Mouse (Mus musculus) heart, postnatal 4 days (tissue): Measurements from ENCODE around the gene Slc22a23. TPM values are rescaled to one million over a fixed set of nuclear protein-coding genes. Genes with fewer than 3 reads are reported as not detected.

Source experiments
- DNase-seq: peaks from one replicate; pipeline ENCODE4 v3.0.0; 2021
- total RNA-seq, 2 experiments: library from RNA; stranded (reverse); gene quantifications; 2 replicates each; pipeline ENCODE4 v1.2.3; 2021

Gene Slc22a23
- total RNA-seq, 2 experiments from 2014 or later, result 8.2 to 10.6 TPM

DNA sequence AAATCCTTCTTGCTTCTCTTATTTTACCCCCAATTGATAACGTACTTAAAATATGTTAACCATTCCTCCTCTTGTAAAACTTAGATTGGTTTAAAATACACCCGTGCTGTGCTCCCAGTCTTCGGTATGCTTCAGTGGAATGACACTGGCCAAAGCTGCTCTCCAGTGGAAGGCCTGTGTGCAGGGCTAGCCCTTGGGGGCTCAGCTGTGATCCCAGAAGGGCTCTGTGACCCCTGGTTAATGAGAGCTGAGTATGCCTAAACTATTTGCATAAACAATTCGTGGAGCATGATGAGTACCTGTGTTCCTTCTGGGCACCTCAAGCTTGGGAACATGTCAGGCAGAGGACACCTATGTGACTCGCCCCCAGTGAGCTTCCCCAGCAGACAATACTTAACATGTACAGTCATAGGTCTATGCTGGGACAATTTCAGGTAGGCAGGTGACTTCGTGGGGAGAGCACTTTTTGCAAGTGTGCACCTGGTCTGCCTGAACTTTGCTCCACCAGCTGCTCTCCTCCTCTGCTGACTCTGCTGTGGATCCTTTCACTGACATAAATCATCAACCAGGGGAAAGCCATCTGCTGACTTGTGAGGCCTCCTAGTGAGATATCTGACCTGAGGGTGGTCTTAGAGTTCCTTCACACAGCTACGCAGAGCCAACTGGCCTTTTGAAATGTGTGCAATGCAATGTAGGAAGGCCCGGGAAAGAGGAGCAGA, 77.9 kb downstream of the Slc22a23 start:
- no peak for DNase-seq

DNA sequence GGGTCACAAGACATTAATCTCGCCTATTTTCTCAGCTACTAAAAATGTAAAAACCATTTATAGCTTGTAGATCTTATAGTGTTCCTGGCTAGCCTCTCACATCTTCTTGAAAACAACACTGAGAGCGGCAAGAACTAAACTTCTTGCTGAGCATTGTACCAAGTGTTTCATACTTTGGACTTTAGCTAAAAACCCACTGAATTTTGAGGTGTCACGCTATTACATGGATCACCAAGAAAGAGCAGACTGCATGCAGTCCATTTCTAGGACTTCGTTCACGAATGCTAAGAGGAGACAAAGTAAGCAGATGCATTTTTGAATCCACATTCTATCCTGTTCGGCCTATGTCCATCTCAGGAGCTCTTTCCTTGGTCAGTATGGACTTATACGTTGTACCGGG, 78.9 kb downstream of the Slc22a23 start:
- no peak for DNase-seq

DNA sequence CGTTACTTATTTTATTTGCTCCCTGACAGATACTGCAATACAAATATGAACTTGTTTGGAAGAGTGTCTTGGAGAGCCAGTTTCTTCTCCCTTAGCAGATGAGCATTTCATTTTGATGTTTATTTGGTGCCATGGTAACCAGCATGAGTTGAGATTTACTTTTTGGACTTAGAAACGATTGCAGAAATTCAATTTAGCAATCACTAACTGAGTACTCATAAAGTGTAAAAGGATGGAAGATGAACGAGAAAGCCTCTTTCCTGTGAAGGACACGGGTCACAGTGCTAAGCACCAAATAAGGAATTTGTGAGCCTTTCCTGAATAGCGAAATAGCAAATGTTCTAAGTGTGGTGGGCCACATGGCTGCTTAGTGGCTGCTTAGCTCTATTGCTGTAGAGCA, 79.4 kb downstream of the Slc22a23 start:
- no peak for DNase-seq

DNA sequence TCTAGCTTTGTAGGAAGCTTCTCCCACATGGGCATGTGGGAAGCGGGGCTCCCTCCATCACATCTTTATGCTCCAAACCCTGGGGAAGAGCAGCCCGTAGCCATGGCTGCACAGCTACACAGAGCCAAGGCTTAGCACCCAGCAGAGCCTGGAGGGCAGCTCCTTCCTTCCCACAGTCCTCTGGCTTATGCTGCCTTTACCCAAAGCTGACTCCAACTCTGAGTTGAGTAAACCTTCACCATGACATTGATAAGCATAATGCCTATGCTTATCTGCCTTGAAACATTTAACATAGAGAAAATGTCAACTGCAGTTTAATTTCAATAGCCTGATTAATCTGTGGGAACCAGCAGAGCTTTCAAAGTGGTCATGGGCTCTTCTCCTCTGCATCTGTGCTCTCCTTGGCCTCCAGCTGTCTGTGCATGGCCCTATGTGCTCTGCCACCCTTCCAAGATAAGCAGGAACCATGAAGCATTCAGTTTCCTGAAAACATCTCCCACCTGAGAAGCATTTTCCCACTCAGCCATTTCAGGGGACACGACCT, 79.9 kb downstream of the Slc22a23 start:
- no peak for DNase-seq

DNA sequence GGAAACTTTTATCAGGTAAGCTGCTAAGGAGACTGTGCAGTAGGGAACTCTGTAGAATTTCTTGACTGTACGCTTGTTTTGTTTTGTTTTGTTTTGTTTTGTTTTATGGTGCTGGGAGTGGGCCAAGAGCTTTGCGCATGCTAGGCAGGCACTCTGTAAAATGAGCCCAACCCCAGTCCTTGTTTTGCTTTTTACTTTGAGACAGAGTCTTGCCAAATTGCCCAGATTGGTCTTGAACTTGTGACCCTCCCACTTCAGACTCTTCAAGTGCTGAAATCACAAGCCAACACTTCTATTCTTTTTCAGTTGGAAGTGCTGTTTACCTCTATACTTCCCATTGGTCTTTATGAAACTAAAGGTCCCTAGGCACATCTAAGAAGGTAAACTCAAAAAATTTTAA, 80.5 kb downstream of the Slc22a23 start:
- no peak for DNase-seq

DNA sequence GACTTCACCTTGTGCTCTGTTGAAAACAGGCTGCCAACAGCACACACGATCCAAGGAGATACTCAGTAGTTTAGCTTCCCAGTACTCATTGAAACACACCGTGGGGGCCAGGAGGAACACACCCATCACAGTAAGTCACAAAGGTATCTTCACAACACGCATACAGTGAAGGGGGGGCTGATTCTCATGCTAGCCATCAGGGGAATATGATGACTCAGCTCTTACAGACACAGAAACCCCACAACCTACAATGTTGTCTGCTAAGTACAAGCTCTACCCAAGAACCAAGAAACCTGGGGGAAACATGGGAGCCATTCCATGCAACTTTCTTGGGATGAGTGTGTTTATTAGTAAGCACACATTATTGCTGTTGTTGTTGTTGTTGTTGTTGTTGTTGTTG, 86.2 kb downstream of the Slc22a23 start:
- DNase-seq, result no peak

DNA sequence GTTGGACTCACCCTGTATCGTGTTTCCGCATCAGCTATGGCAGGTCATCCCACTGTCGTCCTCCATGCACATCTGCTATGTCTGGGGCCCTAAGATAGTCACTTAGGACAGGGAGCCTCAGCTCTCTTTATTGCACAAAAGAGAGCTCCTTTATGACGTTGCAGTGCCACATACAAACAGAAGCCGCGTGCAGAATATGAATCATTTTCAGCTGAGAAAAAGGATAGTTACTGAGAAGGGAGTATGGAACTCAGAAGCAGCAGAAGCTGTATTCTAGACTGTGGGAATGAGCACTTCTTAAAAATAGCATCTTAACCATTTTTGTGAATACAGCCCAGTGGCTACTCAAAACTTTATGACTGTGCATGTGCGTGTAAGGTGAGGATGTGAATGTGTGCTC, 87.8 kb downstream of the Slc22a23 start:
- DNase-seq, result no peak

DNA sequence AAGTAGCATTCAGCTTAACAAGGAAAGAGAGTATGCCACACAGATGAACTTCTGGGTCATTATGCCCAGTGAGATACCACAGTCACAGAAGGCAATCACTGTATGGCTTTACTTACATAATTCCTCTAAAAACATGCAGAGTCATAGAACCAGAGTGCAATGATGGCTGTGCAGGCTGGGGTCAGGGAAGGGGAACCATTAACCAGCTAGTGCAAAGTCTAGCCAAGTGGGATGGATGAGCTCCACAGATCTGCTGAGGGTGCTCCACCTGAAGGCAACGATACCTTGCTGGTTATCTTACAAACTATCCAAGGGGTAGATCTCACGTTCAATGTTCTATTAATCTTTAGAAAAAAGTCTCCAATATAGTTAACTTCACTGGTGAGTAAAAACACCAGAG, 88.3 kb downstream of the Slc22a23 start:
- no peak for DNase-seq

DNA sequence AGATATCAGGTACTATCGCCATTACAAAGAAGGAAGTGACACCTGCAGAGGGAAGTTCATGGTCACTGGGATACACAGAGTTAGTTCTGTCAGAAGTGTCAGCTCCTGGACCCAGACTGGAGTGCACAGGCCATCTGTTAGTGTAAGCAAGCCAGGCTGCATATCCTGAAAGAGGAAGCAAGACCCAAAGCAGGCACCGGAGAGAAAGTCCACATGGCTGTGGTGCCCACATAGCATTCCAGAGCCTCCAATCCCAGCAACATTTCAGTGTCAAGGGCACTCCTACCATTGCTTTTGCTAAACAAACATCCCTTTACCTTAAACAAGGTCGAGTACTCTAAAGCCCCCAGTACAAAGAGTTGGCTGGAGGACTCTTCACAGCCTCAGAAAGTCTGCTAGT, 89.7 kb downstream of the Slc22a23 start:
- DNase-seq, result no peak

DNA sequence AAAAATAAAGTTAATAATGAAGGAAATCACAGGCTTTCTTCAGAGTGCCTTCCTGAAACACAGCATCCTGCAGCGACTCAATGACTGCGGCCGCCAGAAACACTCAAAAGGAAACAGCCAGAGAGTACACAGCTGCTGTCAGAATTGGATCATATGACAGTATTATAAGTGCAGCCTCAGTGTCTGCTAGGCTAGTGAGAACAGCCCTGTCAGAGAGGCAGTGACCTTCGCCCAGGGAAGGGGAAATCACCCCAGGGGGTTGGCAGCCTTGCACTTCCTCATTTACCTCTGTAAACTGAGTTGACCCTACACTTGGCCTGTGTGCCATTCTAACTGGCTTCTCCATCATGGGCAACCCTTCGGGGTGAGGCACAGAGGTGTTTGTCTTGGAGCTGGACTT, 90.3 kb downstream of the Slc22a23 start:
- DNase-seq, result peak; percentile 31

DNA sequence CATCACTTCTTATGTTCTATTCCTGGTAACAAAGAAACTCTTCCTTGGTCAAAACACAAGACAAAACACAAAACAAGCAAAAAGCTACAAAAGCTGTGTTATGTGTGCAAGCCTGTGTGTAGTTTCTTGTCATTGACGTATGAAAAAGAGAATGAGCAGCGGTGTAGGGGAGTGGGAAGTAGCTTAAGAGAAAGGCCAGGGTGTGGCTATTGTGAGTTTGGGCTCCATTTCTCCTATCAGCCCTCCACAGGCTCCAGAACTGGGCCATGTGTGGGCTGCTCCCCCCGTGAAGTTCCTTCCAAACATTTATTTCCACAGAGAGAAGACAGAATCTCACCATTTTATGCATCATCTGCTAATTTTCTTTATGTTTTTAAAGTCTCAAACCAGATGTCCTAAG, 91.2 kb downstream of the Slc22a23 start:
- no peak for DNase-seq

DNA sequence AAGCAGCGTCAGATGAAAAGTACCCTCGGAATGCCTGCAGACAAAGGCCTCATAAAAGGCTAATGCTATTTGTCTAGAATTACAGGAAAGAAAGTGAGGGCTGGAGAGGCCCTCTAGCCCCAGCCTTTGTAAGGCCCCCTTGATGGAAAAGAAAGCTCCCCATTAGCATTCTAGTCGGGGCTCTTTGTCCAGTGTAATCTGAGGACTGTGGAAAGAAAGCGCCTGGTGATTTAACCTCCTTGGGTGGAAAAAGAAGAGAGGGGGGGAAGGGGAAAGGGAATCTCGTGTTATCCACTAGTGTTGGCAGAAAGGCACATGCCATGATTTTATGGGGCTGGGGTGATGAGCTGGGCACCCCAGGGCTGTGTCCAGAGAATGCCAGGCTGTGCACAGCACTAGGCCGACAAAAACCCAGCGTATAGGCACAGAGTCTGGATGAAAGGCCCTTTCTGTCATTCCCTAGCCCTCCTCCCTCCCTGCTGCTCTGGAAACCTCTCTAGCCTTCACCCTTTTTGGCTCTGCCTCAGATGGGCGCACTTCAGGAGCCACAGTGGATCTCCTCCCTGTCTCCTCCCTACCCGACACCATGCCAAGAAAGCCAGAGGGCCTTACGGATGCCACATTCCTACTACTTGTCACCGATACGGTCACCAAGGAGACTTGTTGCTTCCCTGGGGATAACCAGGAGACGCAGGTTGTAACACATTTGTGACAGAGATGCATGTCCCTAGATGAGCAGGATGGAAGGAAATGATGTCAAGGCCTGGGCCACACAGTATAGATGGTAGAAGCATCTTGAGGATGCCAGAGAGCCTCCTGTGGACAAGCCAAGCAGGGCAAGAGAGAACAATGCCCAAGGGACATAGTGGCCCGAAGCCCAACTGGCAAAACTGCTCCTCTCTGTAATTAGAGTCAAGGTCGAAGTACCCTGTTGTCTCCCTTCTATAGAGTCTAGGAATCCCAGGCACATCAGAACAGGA, 95.8 kb downstream of the Slc22a23 start:
- DNase-seq, result no peak

DNA sequence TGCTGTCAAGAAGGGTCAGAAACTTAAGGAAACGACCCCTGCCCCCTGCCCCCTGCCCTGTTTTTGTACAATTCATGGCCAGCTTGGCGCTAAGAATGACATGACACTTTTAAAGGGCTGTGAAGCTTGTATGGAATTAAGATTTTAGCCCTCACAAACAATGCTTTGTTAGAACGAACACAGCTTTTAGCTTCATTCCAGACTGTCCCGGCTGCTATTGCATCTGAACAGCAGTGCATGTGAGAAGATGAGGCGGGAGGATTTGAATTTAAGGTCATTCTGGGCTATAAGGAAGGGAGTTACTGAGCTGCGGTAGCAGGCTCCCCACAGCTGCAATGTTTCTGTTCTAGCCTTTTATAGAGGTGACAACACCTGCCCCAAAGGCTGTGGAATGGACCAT, 96.9 kb downstream of the Slc22a23 start:
- DNase-seq, result no peak

DNA sequence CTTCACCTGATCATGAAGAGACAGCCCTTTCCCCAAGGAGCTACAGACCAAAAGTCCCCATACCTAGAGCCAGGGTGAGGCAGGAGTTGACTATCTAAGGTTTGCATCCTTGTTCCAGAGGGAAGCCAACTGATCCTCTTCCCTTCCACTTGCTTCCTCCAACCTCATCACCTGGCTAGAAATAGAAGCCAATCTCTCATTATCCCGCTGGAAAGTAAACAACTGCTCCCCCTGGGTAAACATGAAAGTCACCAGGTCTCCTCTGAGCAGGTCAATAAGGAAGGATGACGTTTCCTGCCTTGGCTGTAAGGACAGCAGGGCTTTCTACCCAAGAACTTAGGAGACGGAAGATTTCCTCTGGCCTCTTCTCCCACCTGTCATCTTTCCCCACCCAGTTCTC, 98.2 kb downstream of the Slc22a23 start:
- DNase-seq, result no peak

DNA sequence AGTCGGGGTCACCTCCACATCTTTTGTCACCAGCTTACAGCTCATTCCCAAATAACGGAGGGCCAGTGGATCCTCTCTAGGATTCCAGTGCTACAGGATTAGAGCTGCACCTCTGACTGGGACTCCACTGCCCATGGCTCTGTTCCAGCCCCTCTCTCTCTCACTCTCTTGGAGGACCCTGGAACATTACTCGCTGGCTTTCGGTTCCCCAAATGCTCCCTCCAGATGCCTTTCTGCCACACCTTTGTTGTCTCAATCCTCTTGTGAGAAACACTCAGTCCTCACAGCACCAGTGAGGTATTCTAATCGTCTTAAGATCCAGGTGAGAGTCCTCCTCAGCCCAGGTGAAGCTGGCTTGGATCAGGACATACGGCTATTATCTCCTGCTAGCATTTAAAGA, 99.8 kb downstream of the Slc22a23 start:
- no peak for DNase-seq

DNA sequence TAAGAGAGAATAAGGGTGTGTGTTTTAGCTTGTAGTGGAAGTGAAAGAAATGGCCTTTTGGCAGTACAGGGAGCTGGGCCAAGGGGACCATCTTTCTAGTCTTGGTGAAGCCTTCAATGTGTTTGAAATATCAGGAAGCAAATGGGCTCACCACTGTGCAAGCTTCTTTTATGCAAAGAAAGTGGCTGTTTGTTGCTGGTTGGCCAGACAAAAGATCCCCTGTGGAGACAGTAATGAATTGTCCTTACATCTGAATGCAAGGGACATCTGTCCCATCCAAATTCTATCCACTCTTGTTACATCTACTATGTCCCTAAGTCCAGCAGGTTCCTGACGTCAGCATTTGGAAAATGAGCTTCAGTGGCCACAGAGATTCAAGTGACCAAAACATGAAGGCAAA, 100.8 kb downstream of the Slc22a23 start:
- DNase-seq, result no peak

DNA sequence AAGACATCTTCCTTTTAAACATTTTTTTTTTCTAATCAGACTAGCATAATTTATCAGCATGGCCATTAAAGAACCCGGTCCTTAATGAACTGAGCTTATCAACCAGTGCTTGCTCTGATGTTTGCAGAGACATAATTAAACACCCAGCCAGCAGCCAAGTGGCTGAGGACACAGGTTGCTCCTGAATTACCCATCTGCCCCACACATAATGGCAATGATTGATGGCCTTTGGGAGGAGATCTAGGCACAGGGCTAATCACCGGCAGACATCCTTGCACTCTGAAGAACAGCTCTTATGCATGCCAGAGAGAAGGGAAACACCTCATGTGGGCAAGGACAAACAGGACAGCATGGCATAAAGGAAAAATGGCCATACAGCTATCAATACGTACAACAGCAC, 102.8 kb downstream of the Slc22a23 start:
- DNase-seq, result no peak

DNA sequence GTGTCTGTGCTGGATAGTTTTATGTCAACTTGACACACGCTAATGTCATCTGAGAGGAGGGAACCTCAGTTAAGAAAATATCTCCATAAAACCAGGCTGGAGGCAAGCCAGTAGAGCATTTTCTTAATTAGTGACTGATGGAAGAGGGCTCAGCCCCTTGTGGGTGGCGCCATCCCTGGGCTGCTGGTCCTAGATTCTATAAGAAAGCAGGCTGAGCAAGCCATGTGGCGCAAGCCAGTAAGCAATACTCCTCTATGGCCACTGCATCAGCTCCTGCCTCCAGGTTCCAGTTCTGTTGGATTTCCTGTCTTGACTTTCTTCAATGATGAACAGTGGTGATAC, 104.9 kb downstream of the Slc22a23 start:
- DNase-seq, result no peak

DNA sequence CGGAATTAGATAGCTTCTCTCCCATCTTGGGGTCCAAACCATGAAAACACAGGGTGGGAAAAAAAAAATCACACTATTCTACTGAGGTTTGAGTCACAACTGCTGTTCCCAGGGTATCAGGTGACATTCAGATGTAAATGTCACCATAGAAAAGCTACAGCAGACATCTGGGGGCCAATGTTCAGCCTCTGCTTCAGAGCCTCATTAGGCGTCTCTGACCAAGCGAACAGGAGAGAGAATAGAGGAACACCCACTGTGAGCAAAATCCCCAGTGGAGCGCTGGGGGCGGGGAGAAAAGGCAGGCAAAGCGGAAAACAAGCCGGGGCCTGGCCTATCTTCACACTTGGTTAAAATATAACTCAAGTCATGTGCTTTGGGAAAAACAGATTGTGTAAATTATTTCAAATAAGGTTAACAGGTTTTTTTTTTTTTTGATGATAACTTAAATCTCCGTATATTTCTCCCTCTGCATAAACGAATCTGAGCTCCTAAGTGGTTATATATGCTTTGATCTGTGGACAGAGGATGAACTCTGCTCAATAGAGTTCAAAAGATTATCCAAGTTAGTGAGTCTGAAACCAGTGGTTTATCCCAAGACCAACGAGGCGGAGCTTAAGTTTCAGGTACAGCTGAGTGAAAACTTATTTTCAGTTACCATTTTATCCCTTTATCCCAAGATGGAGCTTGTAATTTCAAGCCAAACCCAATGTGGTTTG, 105.5 kb downstream of the Slc22a23 start:
- no peak for DNase-seq

DNA sequence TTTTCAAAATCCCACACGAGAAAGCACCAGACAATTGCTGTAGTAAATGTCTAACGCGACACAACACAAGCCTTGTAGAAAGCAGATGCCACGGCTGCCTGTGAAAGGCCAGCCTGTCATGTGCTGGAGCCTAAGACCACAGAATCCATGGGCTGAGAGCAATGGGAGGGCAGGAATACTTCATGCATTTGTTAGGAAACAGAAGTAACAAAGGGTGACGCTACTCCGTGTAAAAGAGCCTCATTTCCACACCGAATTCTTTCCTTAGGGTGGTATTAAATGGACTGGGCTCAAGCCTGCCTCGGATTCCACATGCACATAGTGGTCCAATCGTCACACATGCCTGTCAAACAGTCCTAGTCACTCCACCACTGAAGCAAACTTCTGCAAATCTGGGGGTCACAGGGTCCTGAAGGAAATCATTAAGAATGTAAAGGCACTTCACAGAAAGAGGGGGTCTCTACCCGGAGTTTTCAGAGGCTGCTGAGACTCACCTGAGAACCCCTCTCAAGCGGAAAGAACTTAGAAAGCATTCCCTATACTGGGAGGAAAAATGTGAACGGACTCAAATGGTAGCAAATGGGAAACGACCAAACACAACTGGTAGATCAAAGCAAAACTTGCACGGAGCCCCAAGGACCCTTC, 106.2 kb downstream of the Slc22a23 start:
- no peak for DNase-seq

DNA sequence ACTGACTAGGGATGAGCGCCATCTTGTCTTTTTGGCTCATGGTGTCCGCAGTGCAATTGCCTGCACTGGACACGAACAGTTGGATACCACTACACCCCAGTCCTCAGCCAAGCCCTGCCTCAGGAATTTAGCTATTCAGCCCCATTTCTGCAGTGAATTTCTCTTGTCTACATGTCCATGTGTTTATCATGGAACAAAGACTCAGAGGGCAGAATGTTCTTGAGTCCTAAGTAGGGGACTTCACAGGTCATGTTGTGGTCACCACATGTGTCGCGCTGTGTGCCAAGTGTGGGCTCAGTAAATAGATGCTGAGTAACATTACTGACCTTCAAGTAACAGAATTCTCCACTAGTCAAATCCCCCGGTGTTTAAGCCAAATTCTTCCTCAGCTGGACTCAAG, 109.9 kb downstream of the Slc22a23 start:
- no peak for DNase-seq

DNA sequence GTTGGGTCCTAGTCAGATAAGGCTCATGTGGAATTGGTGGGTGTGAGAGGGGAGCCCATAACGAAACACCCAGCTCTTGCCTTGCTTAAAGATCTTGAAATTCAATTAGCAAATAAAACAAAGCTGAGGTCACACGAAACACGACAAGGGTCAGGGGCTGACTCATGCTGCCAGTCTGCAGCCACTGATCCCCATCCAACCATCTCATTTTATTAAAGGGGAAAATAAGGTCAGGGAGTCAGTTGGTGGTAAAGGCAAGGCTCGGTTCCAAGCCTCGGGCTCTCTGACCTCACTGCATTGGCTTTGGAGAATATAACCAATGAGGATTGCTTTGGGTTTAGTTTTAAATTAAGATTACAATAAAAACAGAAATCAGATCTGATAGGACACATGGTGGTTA, 110.5 kb downstream of the Slc22a23 start:
- no peak for DNase-seq

DNA sequence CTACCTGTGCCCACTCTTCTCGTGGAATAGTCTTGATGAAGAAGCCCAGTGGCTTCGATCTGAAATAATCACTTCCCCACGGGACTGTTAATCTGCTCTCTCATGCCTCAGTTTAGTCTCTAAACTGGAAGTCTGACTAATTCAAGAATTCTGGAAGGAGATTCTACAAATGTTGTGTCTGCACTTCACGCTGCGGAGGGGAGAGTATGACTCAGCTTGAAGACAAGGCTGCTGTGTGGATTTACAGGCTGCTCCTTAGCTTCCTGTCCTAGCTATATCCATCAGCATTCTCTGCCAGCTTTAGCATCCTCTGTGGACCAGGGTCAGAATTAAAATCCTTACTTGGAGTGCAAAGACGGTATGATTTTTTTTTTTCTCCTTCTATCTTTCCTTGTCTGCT, 112.0 kb downstream of the Slc22a23 start:
- no peak for DNase-seq
